Mouse (Mus musculus) large intestine, adult 2 months (tissue): ENCODE measurements around the gene Gm6904. TPM values are rescaled to one million over a fixed set of nuclear protein-coding genes. Genes with fewer than 3 reads are reported as not detected.

Source experiments
- polyA plus RNA-seq: library from polyadenylated mRNA; depleted of rRNA; stranded (reverse); fragments of >200 nt; gene quantifications from 2 replicates; pipeline ENCODE4 v1.2.3, GENCODE M21; 2012; rRNA removed

Gene Gm6904
- polyA plus RNA-seq, 1 experiment: not detected

Other genes starting within 250 kb of the Gm6904 start
- not detected in 2 replicates for gene 1700129C05Rik, start 117.3 kb downstream of the Gm6904 start, polyA plus RNA-seq
- gene Gm5142, start 81.5 kb downstream of the Gm6904 start, polyA plus RNA-seq: not detected in 2 replicates
- gene Rcbtb1, start 59.0 kb downstream of the Gm6904 start, polyA plus RNA-seq: 13.9 and 24.3 TPM in 2 replicates
- 0.48 and 0.92 TPM in 2 replicates for gene Phf11a, start 37.3 kb upstream of the Gm6904 start, polyA plus RNA-seq
- gene Phf11b, start 81.1 kb upstream of the Gm6904 start, polyA plus RNA-seq: 1.4 and 1.5 TPM in 2 replicates
- 3.0 and 4.3 TPM in 2 replicates for gene Phf11d, start 105.3 kb upstream of the Gm6904 start, polyA plus RNA-seq
- gene Phf11c, start 135.2 kb upstream of the Gm6904 start, polyA plus RNA-seq: 0.52 and 0.86 TPM in 2 replicates
- 2.5 and 4.1 TPM in 2 replicates for gene Setdb2, start 180.7 kb upstream of the Gm6904 start, polyA plus RNA-seq
- gene Cab39l, start 180.8 kb upstream of the Gm6904 start, polyA plus RNA-seq: 8.4 and 8.6 TPM in 2 replicates